Comparison of ENCODE assay signal across 13 mouse cellular contexts in genomic region chr15:30451921-30452320, GRCm38 (mm10).
DNase-seq lines count a peak whose midpoint lies in the region; ATAC-seq lines count a peak whose summit lies in the region.
"Had no signal": no experiment of that assay in that cellular context is flagged by ENCODE, and none has a peak within 500 bp of the region (broad histone marks: within the 10 kb centered on the region; RNA-seq: fewer than 3 reads in every experiment).

No protein-coding gene starts in this region.

- H3K27ac ChIP-seq in forebrain, embryonic 14.5 days (ENCODE audit: low read depth, low read length), result peak overlapping the region; percentile 58; the same call in 1 of the 2 replicates
- no peak overlapping the region for H3K27ac ChIP-seq in midbrain, embryonic 11.5 days (ENCODE audit: low read depth, low read length)
- H3K27ac ChIP-seq in intestine, embryonic 16.5 days (ENCODE audit: low read length), result no peak overlapping the region
- H3K27ac ChIP-seq: neural tube, embryonic 12.5 days; stomach, embryonic 15.5 days had no signal

- no peaks in the 10 kb centered on the region for H3K36me3 ChIP-seq in forebrain, embryonic 14.5 days (ENCODE audit: control insufficient read depth, insufficient read depth, low read length)
- H3K36me3 ChIP-seq in midbrain, embryonic 11.5 days (ENCODE audit: control insufficient read depth, insufficient read depth, low read length), result no peaks in the 10 kb centered on the region
- H3K36me3 ChIP-seq in intestine, embryonic 16.5 days (ENCODE audit: control insufficient read depth, insufficient read depth, low read length), result no peaks in the 10 kb centered on the region
- H3K36me3 ChIP-seq: heart, embryonic 12.5 days; neural tube, embryonic 12.5 days; stomach, embryonic 15.5 days had no signal

- H3K27me3 ChIP-seq in forebrain, embryonic 14.5 days (replicated peaks; ENCODE audit: control insufficient read depth, insufficient read depth, low read length), result no peaks in the 10 kb centered on the region
- H3K27me3 ChIP-seq in midbrain, embryonic 11.5 days (ENCODE audit: control insufficient read depth, insufficient read depth, low read length), result peaks cover 2% of the 10 kb centered on the region; the same call in 1 of the 2 replicates
- no peaks in the 10 kb centered on the region for H3K27me3 ChIP-seq in intestine, embryonic 16.5 days (replicated peaks; ENCODE audit: control insufficient read depth, insufficient read depth, low read length)
- H3K27me3 ChIP-seq: heart, embryonic 12.5 days; neural tube, embryonic 12.5 days; stomach, embryonic 15.5 days had no signal

- WGBS in forebrain, embryonic 14.5 days, result 42% methylated on average over 5 of the region's 5 CpGs
- WGBS in midbrain, embryonic 11.5 days, result 20% methylated on average over 5 of the region's 5 CpGs
- 60% methylated on average over 5 of the region's 5 CpGs for WGBS in intestine, embryonic 16.5 days

- no peak overlapping the region for H3K4me2 ChIP-seq in forebrain, embryonic 14.5 days (ENCODE audit: low read length)
- peak overlapping the region; percentile 17; the same call in 1 of the 2 replicates for H3K4me2 ChIP-seq in midbrain, embryonic 11.5 days
- no peak overlapping the region for H3K4me2 ChIP-seq in intestine, embryonic 16.5 days (ENCODE audit: low read depth, low read length)
- H3K4me2 ChIP-seq: heart, embryonic 12.5 days; neural tube, embryonic 12.5 days; stomach, embryonic 15.5 days had no signal

- peak; percentile 21; the same call in 1 of the 2 replicates for ATAC-seq in forebrain, embryonic 14.5 days
- ATAC-seq in midbrain, embryonic 11.5 days (ENCODE audit: low FRiP score), result peak; percentile 75
- no peak for ATAC-seq in granulocyte monocyte progenitor cell, adult 5-6 weeks (replicated peaks; ENCODE audit: poor library complexity, severe bottlenecking)
- no peak for ATAC-seq in intestine, embryonic 16.5 days
- no peak for ATAC-seq in megakaryocyte progenitor cell, adult 5-6 weeks (replicated peaks; ENCODE audit: poor library complexity)
- ATAC-seq: CD4-positive, CD25-positive, alpha-beta regulatory T cell, adult 4 months had no signal

- peaks cover 9% of the 10 kb centered on the region for H3K4me1 ChIP-seq in forebrain, embryonic 14.5 days (ENCODE audit: control insufficient read depth, insufficient read depth, low read length)
- peaks cover 7% of the 10 kb centered on the region for H3K4me1 ChIP-seq in midbrain, embryonic 11.5 days (ENCODE audit: control insufficient read depth, insufficient read depth, low read length)
- H3K4me1 ChIP-seq in intestine, embryonic 16.5 days (ENCODE audit: control insufficient read depth, insufficient read depth, low read length), result no peaks in the 10 kb centered on the region
- H3K4me1 ChIP-seq: heart, embryonic 12.5 days; neural tube, embryonic 12.5 days; stomach, embryonic 15.5 days had no signal

- intact Hi-C loops in left cerebral cortex, postnatal 4 days (cut with DNase I), result no loop called here

- peak overlapping the region; percentile 17; the same call in 1 of the 2 replicates for H3K9ac ChIP-seq in forebrain, embryonic 14.5 days (ENCODE audit: low read length)
- no peak overlapping the region for H3K9ac ChIP-seq in midbrain, embryonic 11.5 days (ENCODE audit: low read length)
- H3K9ac ChIP-seq in intestine, embryonic 16.5 days (ENCODE audit: low read depth, low read length), result no peak overlapping the region
- H3K9ac ChIP-seq: heart, embryonic 12.5 days; neural tube, embryonic 12.5 days; stomach, embryonic 15.5 days had no signal

- H3K9me3 ChIP-seq in forebrain, embryonic 14.5 days (replicated peaks; ENCODE audit: control insufficient read depth, low read length), result no peaks in the 10 kb centered on the region
- no peaks in the 10 kb centered on the region for H3K9me3 ChIP-seq in midbrain, embryonic 11.5 days (ENCODE audit: control insufficient read depth, low read length)
- no peaks in the 10 kb centered on the region for H3K9me3 ChIP-seq in intestine, embryonic 16.5 days (ENCODE audit: control insufficient read depth, low read length)
- H3K9me3 ChIP-seq: heart, embryonic 12.5 days; neural tube, embryonic 12.5 days; stomach, embryonic 15.5 days had no signal

- DNase-seq in left cerebral cortex, postnatal 4 days, result peak; percentile 38
- no peak for DNase-seq in left cerebral cortex, adult 18-20 months (ENCODE audit: low spot score in 2 of 2)
- DNase-seq in forebrain, embryonic 14.5 days (ENCODE audit: low spot score), result no peak
- DNase-seq in midbrain, embryonic 11.5 days (ENCODE audit: low spot score, missing footprints), result peak; percentile 88
- DNase-seq: thymus, postnatal 25 days had no signal

- H3K4me3 ChIP-seq in forebrain, embryonic 14.5 days (ENCODE audit: low read depth, low read length), result no peak overlapping the region
- H3K4me3 ChIP-seq in midbrain, embryonic 11.5 days (ENCODE audit: low read depth, low read length), result no peak overlapping the region
- no peak overlapping the region for H3K4me3 ChIP-seq in intestine, embryonic 16.5 days (ENCODE audit: low read length)
- H3K4me3 ChIP-seq: erythroblast, embryonic 14.5 days; heart, embryonic 12.5 days; neural tube, embryonic 12.5 days; stomach, embryonic 15.5 days had no signal

Comparison
In these comparisons a context has a peak if more than half of its experiments do, and no peak if none do; other contexts are left out.
1. DNase-seq: peak in left cerebral cortex, postnatal 4 days (single experiment) and midbrain, embryonic 11.5 days (single experiment); none in left cerebral cortex, adult 18-20 months (0 of 2) and forebrain, embryonic 14.5 days (single experiment).
2. ATAC-seq: peak in forebrain, embryonic 14.5 days (single experiment) and midbrain, embryonic 11.5 days (single experiment); none in granulocyte monocyte progenitor cell, adult 5-6 weeks (single experiment), intestine, embryonic 16.5 days (single experiment) and megakaryocyte progenitor cell, adult 5-6 weeks (single experiment).